Mouse (Mus musculus): Measurements from ENCODE around the gene Dcaf10. TPM values are rescaled to one million over a fixed set of nuclear protein-coding genes. Genes with fewer than 3 reads are reported as not detected.

Dcaf10 gene
- polyA plus RNA-seq, 1 experiment from 2014 or later: 12.8 TPM

GRCm38 (mm10) chr4:45399421-45400210 lies 57.7 kb downstream of the Dcaf10 start:
- no peak for ATAC-seq (ENCODE audit: low FRiP score, low read depth)
- no peak overlapping the region for H3K9ac ChIP-seq (replicated peaks)
- 96% methylated on average over 45 of the region's 45 CpGs for WGBS
- no peaks in the 10 kb centered on the region for H3K4me1 ChIP-seq
- no peak overlapping the region for H3K4me3 ChIP-seq
- no peaks in the 10 kb centered on the region for H3K27me3 ChIP-seq
- peaks cover 78% of the 10 kb centered on the region for H3K36me3 ChIP-seq
- no peak overlapping the region for H3K27ac ChIP-seq (replicated peaks)
- no peak overlapping the region for H3K4me2 ChIP-seq (replicated peaks)
- no peaks in the 10 kb centered on the region for H3K9me3 ChIP-seq

GRCm38 (mm10) chr4:45402281-45402680 lies 60.4 kb downstream of the Dcaf10 start:
- Histone ChIP-seq H3K4me3 (no peak overlapping the region), H3K36me3 (peaks cover 66% of the 10 kb centered on the region), H3K4me2 (replicated peaks) (no peak overlapping the region), H3K27me3 (no peaks in the 10 kb centered on the region), H3K4me1 (peaks cover 20% of the 10 kb centered on the region), H3K9ac (replicated peaks) (no peak overlapping the region), H3K9me3 (no peaks in the 10 kb centered on the region), H3K27ac (replicated peaks) (no peak overlapping the region)
- ATAC-seq (ENCODE audit: low FRiP score, low read depth): no peak
- WGBS: 95% methylated on average over 4 of the region's 4 CpGs

- no peak overlapping the region for H3K27ac ChIP-seq (replicated peaks)
- 95% methylated on average over 7 of the region's 7 CpGs for WGBS
- no peak for ATAC-seq (ENCODE audit: low FRiP score, low read depth)
- H3K27me3 ChIP-seq: no peaks in the 10 kb centered on the region
- no peak overlapping the region for H3K4me3 ChIP-seq
- peaks cover 59% of the 10 kb centered on the region for H3K36me3 ChIP-seq
- no peaks in the 10 kb centered on the region for H3K9me3 ChIP-seq
- H3K4me2 ChIP-seq (replicated peaks): no peak overlapping the region
- peaks cover 24% of the 10 kb centered on the region for H3K4me1 ChIP-seq
- no peak overlapping the region for H3K9ac ChIP-seq (replicated peaks)
Observed at GRCm38 (mm10) chr4:45402878-45403498, 61.1 kb downstream of the Dcaf10 start.

GRCm38 (mm10) chr4:45403499-45403878 lies 61.6 kb downstream of the Dcaf10 start:
- Histone ChIP-seq H3K4me2 (replicated peaks) (no peak overlapping the region), H3K4me3 (no peak overlapping the region), H3K4me1 (peaks cover 24% of the 10 kb centered on the region), H3K9ac (replicated peaks) (no peak overlapping the region), H3K27me3 (no peaks in the 10 kb centered on the region), H3K9me3 (no peaks in the 10 kb centered on the region), H3K36me3 (peaks cover 54% of the 10 kb centered on the region), H3K27ac (replicated peaks) (no peak overlapping the region)
- 95% methylated on average over 7 of the region's 7 CpGs for WGBS
- ATAC-seq (ENCODE audit: low FRiP score, low read depth): no peak

- no peak overlapping the region for H3K4me2 ChIP-seq (replicated peaks)
- no peaks in the 10 kb centered on the region for H3K9me3 ChIP-seq
- WGBS: 91% methylated on average over 7 of the region's 7 CpGs
- H3K4me3 ChIP-seq: no peak overlapping the region
- no peak overlapping the region for H3K27ac ChIP-seq (replicated peaks)
- H3K9ac ChIP-seq (replicated peaks): no peak overlapping the region
- H3K4me1 ChIP-seq: peaks cover 26% of the 10 kb centered on the region
- peaks cover 48% of the 10 kb centered on the region for H3K36me3 ChIP-seq
- H3K27me3 ChIP-seq: no peaks in the 10 kb centered on the region
- ATAC-seq (ENCODE audit: low FRiP score, low read depth): no peak
Observed at GRCm38 (mm10) chr4:45404086-45404485, 62.2 kb downstream of the Dcaf10 start.

GRCm38 (mm10) chr4:45405315-45405714 lies 63.4 kb downstream of the Dcaf10 start:
- Histone ChIP-seq H3K27me3 (peaks cover 6% of the 10 kb centered on the region), H3K4me1 (peaks cover 29% of the 10 kb centered on the region), H3K4me3 (no peak overlapping the region), H3K4me2 (replicated peaks) (no peak overlapping the region), H3K27ac (replicated peaks) (no peak overlapping the region), H3K9me3 (no peaks in the 10 kb centered on the region), H3K9ac (replicated peaks) (no peak overlapping the region), H3K36me3 (peaks cover 36% of the 10 kb centered on the region)
- ATAC-seq (ENCODE audit: low FRiP score, low read depth): no peak
- 85% methylated on average over 7 of the region's 7 CpGs for WGBS

GRCm38 (mm10) chr4:45406397-45406796 lies 64.5 kb downstream of the Dcaf10 start:
- Histone ChIP-seq H3K4me1 (peaks cover 29% of the 10 kb centered on the region), H3K9me3 (no peaks in the 10 kb centered on the region), H3K4me3 (peak overlapping the region; percentile 96; the same call in 1 of the 2 replicates), H3K27me3 (peaks cover 12% of the 10 kb centered on the region), H3K36me3 (peaks cover 30% of the 10 kb centered on the region), H3K27ac (replicated peaks) (no peak overlapping the region), H3K4me2 (replicated peaks) (peak overlapping the region; percentile 60), H3K9ac (replicated peaks) (peak overlapping the region; percentile 46)
- no peak for ATAC-seq (ENCODE audit: low FRiP score, low read depth)
- WGBS: 83% methylated on average over 7 of the region's 7 CpGs

GRCm38 (mm10) chr4:45407001-45407702 lies 65.3 kb downstream of the Dcaf10 start:
- Histone ChIP-seq H3K27me3 (peaks cover 12% of the 10 kb centered on the region), H3K36me3 (peaks cover 24% of the 10 kb centered on the region), H3K9me3 (no peaks in the 10 kb centered on the region), H3K27ac (replicated peaks) (peak overlapping the region; percentile 93; the same call in 1 of the 2 replicates), H3K4me3 (peak overlapping the region; percentile 96), H3K4me1 (peaks cover 29% of the 10 kb centered on the region), H3K4me2 (replicated peaks) (peak overlapping the region; percentile 60), H3K9ac (replicated peaks) (peak overlapping the region; percentile 97)
- 61% methylated on average over 5 of the region's 5 CpGs for whole genome bisulfite sequencing
- ATAC-seq (ENCODE audit: low FRiP score, low read depth): no peak

- Histone ChIP-seq H3K4me2 (replicated peaks) (peak overlapping the region; percentile 60), H3K4me3 (peak overlapping the region; percentile 96), H3K27ac (replicated peaks) (peak overlapping the region; percentile 93), H3K9ac (replicated peaks) (peak overlapping the region; percentile 97), H3K9me3 (no peaks in the 10 kb centered on the region), H3K36me3 (peaks cover 18% of the 10 kb centered on the region), H3K4me1 (peaks cover 29% of the 10 kb centered on the region), H3K27me3 (peaks cover 12% of the 10 kb centered on the region)
- no peak; the same call in 1 of the 2 replicates for ATAC-seq (ENCODE audit: low FRiP score, low read depth)
- under 1% methylated on average over 19 of the region's 19 CpGs for WGBS
Observed at GRCm38 (mm10) chr4:45407703-45408334, 65.9 kb downstream of the Dcaf10 start.

- WGBS: under 1% methylated on average over 56 of the region's 67 CpGs
- Histone ChIP-seq H3K36me3 (peaks cover 10% of the 10 kb centered on the region), H3K4me2 (replicated peaks) (peak within 1 kb of the TSS; percentile 60), H3K27ac (replicated peaks) (peak within 1 kb of the TSS; percentile 93), H3K4me1 (peaks cover 29% of the 10 kb centered on the region), H3K27me3 (peaks cover 12% of the 10 kb centered on the region), H3K9me3 (no peaks in the 10 kb centered on the region), H3K9ac (replicated peaks) (peak within 1 kb of the TSS; percentile 97), H3K4me3 (peak within 1 kb of the TSS; percentile 96)
- peak; percentile 97 for ATAC-seq (ENCODE audit: low FRiP score, low read depth)
Observed at GRCm38 (mm10) chr4:45408427-45409132, 66.7 kb downstream of the Dcaf10 start, which contains the start of gene Slc25a51. Slc25a51 (minus strand) TSS chr4:45408766.

- no peaks in the 10 kb centered on the region for H3K9me3 ChIP-seq
- peak overlapping the region; percentile 60 for H3K4me2 ChIP-seq (replicated peaks)
- peak overlapping the region; percentile 96 for H3K4me3 ChIP-seq
- ATAC-seq (ENCODE audit: low FRiP score, low read depth): 0 out of 2 replicates have a peak, but pooled peaks have one; percentile 1
- peak overlapping the region; percentile 97; the same call in 1 of the 2 replicates for H3K9ac ChIP-seq (replicated peaks)
- H3K36me3 ChIP-seq: peaks cover 3% of the 10 kb centered on the region
- H3K27me3 ChIP-seq: peaks cover 12% of the 10 kb centered on the region
- H3K4me1 ChIP-seq: peaks cover 29% of the 10 kb centered on the region
- peak overlapping the region; percentile 93 for H3K27ac ChIP-seq (replicated peaks)
- WGBS: 2% methylated on average over 10 of the region's 10 CpGs
Observed at GRCm38 (mm10) chr4:45409270-45409669, 67.4 kb downstream of the Dcaf10 start.
